Mouse (Mus musculus): Measurements from ENCODE around the gene Cbx8. TPM values are rescaled to one million over a fixed set of nuclear protein-coding genes. Genes with fewer than 3 reads are reported as not detected.

The Cbx8 gene
- polyA plus RNA-seq, 1 experiment from 2014 or later = 10.1 TPM

DNA sequence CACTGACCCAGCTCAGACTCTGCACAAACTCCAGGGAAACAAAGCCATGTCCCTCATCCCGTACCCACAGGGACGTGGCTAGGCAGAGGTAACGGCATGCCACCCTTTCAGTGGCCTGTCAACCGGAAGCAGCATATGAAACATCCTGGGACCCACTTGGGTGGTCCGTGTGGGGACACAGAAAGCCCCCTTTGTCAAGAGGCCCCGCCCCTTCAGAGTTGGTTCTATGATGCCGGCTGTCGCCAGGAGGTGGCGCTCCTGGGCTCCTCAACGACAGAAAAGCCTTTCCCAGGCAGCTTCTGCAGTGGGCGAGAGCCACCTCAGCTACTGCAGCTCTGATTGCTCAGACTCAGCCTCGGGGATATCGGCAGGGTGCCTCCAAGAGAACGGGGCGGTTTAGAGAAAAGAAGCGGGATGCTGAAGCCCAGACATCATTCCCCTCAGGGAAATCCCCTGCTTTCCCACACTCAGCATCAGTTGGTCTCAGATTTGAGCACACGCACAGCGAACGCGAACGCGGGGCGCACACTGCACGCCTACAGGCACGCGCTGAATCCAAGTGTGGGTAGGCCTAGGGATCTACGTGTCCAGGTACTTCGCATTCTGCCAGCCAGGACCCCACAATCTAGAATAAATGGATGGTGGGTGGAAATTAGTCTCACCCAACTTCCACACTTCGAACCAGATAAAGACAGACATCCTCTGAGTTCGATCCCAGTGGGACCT is 42.1 kb downstream of the Cbx8 start:
- Histone ChIP-seq H3K4me2 (ENCODE audit: low read depth, low read length) (peak overlapping the region; percentile 53), H3K4me3 (ENCODE audit: low read depth, low read length) (peak overlapping the region; percentile 28), H3K4me1 (ENCODE audit: control insufficient read depth, insufficient read depth, low read length) (peaks cover 11% of the 10 kb centered on the region; the same call in 1 of the 2 replicates), H3K27ac (replicated peaks; ENCODE audit: low read depth, low read length) (no peak overlapping the region), H3K9me3 (ENCODE audit: control insufficient read depth, low read length) (no peaks in the 10 kb centered on the region), H3K36me3 (ENCODE audit: control insufficient read depth, insufficient read depth, low read length) (no peaks in the 10 kb centered on the region), H3K9ac (ENCODE audit: low read depth, low read length) (peak overlapping the region; percentile 1; the same call in 1 of the 2 replicates), H3K27me3 (replicated peaks; ENCODE audit: control insufficient read depth, insufficient read depth, low read length) (peaks cover 14% of the 10 kb centered on the region)
- DNase-seq (ENCODE audit: low spot score) (peak; percentile 92), ATAC-seq (ENCODE audit: low read depth) (peak; percentile 81)
- WGBS = 8% methylated on average over 29 of the region's 30 CpGs

- WGBS = 75% methylated on average over 3 of the region's 3 CpGs
Measured at GRCm38 (mm10) chr11:118997182-118997581, 43.6 kb downstream of the Cbx8 start.

GRCm38 (mm10) chr11:118995448-118995847 is 45.3 kb downstream of the Cbx8 start:
- peak; percentile 35 for DNase-seq (ENCODE audit: low spot score)
- H3K4me2 ChIP-seq (ENCODE audit: low read depth, low read length) = no peak overlapping the region
- peaks cover 11% of the 10 kb centered on the region; the same call in 1 of the 2 replicates for H3K4me1 ChIP-seq (ENCODE audit: control insufficient read depth, insufficient read depth, low read length)
- 0 out of 2 replicates have a peak overlapping the region, but pooled peaks have one; percentile 16 for H3K9ac ChIP-seq (ENCODE audit: low read depth, low read length)
- H3K27me3 ChIP-seq (replicated peaks; ENCODE audit: control insufficient read depth, insufficient read depth, low read length) = peaks cover 14% of the 10 kb centered on the region
- 26% methylated on average over 4 of the region's 4 CpGs for WGBS
- no peak overlapping the region for H3K4me3 ChIP-seq (ENCODE audit: low read depth, low read length)
- no peaks in the 10 kb centered on the region for H3K9me3 ChIP-seq (ENCODE audit: control insufficient read depth, low read length)
- H3K27ac ChIP-seq (replicated peaks; ENCODE audit: low read depth, low read length) = no peak overlapping the region
- no peaks in the 10 kb centered on the region for H3K36me3 ChIP-seq (ENCODE audit: control insufficient read depth, insufficient read depth, low read length)
- ATAC-seq (ENCODE audit: low read depth) = no peak

More at GRCm38 (mm10) chr11:118997182-118997581, 43.6 kb downstream of the Cbx8 start:
- H3K36me3 ChIP-seq (ENCODE audit: control insufficient read depth, insufficient read depth, low read length) = no peaks in the 10 kb centered on the region
- H3K4me1 ChIP-seq (ENCODE audit: control insufficient read depth, insufficient read depth, low read length) = peaks cover 11% of the 10 kb centered on the region; the same call in 1 of the 2 replicates
- no peaks in the 10 kb centered on the region for H3K9me3 ChIP-seq (ENCODE audit: control insufficient read depth, low read length)
- DNase-seq (ENCODE audit: low spot score) (no peak), ATAC-seq (ENCODE audit: low read depth) (no peak)
- no peak overlapping the region for H3K4me2 ChIP-seq (ENCODE audit: low read depth, low read length)
- no peak overlapping the region for H3K27ac ChIP-seq (replicated peaks; ENCODE audit: low read depth, low read length)
- H3K4me3 ChIP-seq (ENCODE audit: low read depth, low read length) = no peak overlapping the region
- no peak overlapping the region for H3K9ac ChIP-seq (ENCODE audit: low read depth, low read length)
- H3K27me3 ChIP-seq (replicated peaks; ENCODE audit: control insufficient read depth, insufficient read depth, low read length) = peaks cover 14% of the 10 kb centered on the region

DNA sequence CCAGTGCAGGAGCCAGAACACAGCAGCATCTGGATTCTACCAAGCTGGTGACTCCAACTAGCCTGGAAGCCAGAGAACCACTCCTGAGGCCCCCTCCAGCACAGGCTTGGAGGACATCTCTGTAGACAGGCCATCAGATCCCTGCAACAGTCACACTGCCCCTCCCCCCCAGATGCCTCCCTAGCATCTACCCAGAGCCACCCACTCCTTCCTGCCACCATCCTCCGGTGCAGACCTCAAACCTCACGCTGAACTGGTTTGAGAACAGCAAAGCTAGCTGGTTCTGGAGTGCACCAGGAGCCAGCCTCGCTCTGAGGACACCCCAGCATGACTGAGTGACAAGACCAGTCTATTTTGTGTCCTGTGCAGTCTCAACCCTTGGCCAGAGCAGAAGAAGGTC is 48.0 kb downstream of the Cbx8 start:
- WGBS = 59% methylated on average over 3 of the region's 3 CpGs

GRCm38 (mm10) chr11:118987999-118988398 is 52.8 kb downstream of the Cbx8 start, which contains the start of gene Enpp7:
Enpp7 (plus strand) TSS chr11:118988188.
- Histone ChIP-seq H3K9me3 (ENCODE audit: control insufficient read depth, low read length) (no peaks in the 10 kb centered on the region), H3K4me2 (ENCODE audit: low read depth, low read length) (no peak within 1 kb of the TSS), H3K4me3 (ENCODE audit: low read depth, low read length) (no peak within 1 kb of the TSS), H3K4me1 (ENCODE audit: control insufficient read depth, insufficient read depth, low read length) (no peaks in the 10 kb centered on the region), H3K9ac (ENCODE audit: low read depth, low read length) (no peak within 1 kb of the TSS), H3K27me3 (replicated peaks; ENCODE audit: control insufficient read depth, insufficient read depth, low read length) (no peaks in the 10 kb centered on the region), H3K27ac (replicated peaks; ENCODE audit: low read depth, low read length) (no peak within 1 kb of the TSS), H3K36me3 (ENCODE audit: control insufficient read depth, insufficient read depth, low read length) (no peaks in the 10 kb centered on the region)
- ATAC-seq (ENCODE audit: low read depth) (no peak), DNase-seq (ENCODE audit: low spot score) (no peak)
- WGBS = 90% methylated on average over 10 of the region's 10 CpGs

More for the DNA sequence above, 48.0 kb downstream of the Cbx8 start:
- no peak overlapping the region for H3K27ac ChIP-seq (replicated peaks; ENCODE audit: low read depth, low read length)
- no peak overlapping the region for H3K9ac ChIP-seq (ENCODE audit: low read depth, low read length)
- H3K4me1 ChIP-seq (ENCODE audit: control insufficient read depth, insufficient read depth, low read length) = peaks cover 5% of the 10 kb centered on the region; the same call in 1 of the 2 replicates
- no peaks in the 10 kb centered on the region for H3K36me3 ChIP-seq (ENCODE audit: control insufficient read depth, insufficient read depth, low read length)
- DNase-seq (ENCODE audit: low spot score) (no peak), ATAC-seq (ENCODE audit: low read depth) (no peak)
- H3K27me3 ChIP-seq (replicated peaks; ENCODE audit: control insufficient read depth, insufficient read depth, low read length) = no peaks in the 10 kb centered on the region
- no peaks in the 10 kb centered on the region for H3K9me3 ChIP-seq (ENCODE audit: control insufficient read depth, low read length)
- no peak overlapping the region for H3K4me3 ChIP-seq (ENCODE audit: low read depth, low read length)
- no peak overlapping the region for H3K4me2 ChIP-seq (ENCODE audit: low read depth, low read length)

Other genes with a start within 250 kb of the Cbx8 start
- gene Rbfox3, start 129.4 kb downstream of the Cbx8 start, polyA plus RNA-seq (2014; fragmentation: Nextera tagmentation; extraction: Ambion mirVana) = 3.4 and 3.5 TPM in 2 replicates
- not detected in 2 replicates for gene Enpp7, start 52.8 kb downstream of the Cbx8 start, polyA plus RNA-seq (2014; fragmentation: Nextera tagmentation; extraction: Ambion mirVana)
- 23.9 and 28.3 TPM in 2 replicates for gene Cbx2, start 18.0 kb downstream of the Cbx8 start, polyA plus RNA-seq (2014; fragmentation: Nextera tagmentation; extraction: Ambion mirVana)
- 11.0 and 13.5 TPM in 2 replicates for gene Cbx4, start 45.3 kb upstream of the Cbx8 start, polyA plus RNA-seq (2014; fragmentation: Nextera tagmentation; extraction: Ambion mirVana)
- gene Tbc1d16, start 187.5 kb upstream of the Cbx8 start, polyA plus RNA-seq (2014; fragmentation: Nextera tagmentation; extraction: Ambion mirVana) = 11.7 and 13.2 TPM in 2 replicates
- 3.2 and 7.6 TPM in 2 replicates for gene Ccdc40, start 187.6 kb upstream of the Cbx8 start, polyA plus RNA-seq (2014; fragmentation: Nextera tagmentation; extraction: Ambion mirVana)
- 82.0 and 89.4 TPM in 2 replicates for gene Gaa, start 226.9 kb upstream of the Cbx8 start, polyA plus RNA-seq (2014; fragmentation: Nextera tagmentation; extraction: Ambion mirVana)